Mouse (Mus musculus) forebrain, embryonic 11.5 days (tissue): ENCODE results near the gene Wdr19. TPM values are rescaled to one million over a fixed set of nuclear protein-coding genes. Genes with fewer than 3 reads are reported as not detected.
"Not testable (repeated sequence)": the region's sequence is repeated elsewhere in the genome, so short reads cannot be mapped to it uniquely, and the experiment has no call there.

Experiments used
- ATAC-seq: fragments of 200-750 bp; cut with Nextera tagmentation; replicated peaks from 2 replicates; pipeline ENCODE4 v1.8.0; 2017; ENCODE audit warnings: moderate TSS enrichment; ENCODE audit not compliant: low FRiP score
- DNase-seq: peaks from one replicate; pipeline ENCODE4 v3.0.0-alpha.2; 2017; ENCODE audit warnings: low spot score
- H3K27ac ChIP-seq: fragments of 300-500 bp; sonication (generic); 2 replicates; pipeline ENCODE4 v1.5.1; 2014; ENCODE audit warnings: low read depth, low read length
- H3K27me3 ChIP-seq: fragments of 300-500 bp; sonication (generic); 2 replicates; pipeline ENCODE4 v1.6.1; 2014; ENCODE audit warnings: mild to moderate bottlenecking, low read length, mixed read lengths; ENCODE audit not compliant: control insufficient read depth, insufficient read depth
- H3K36me3 ChIP-seq: fragments of 300-500 bp; sonication (generic); 2 replicates; pipeline ENCODE4 v1.6.1; 2014; ENCODE audit warnings: mild to moderate bottlenecking, low read length, moderate library complexity, mixed read lengths; ENCODE audit not compliant: control insufficient read depth, insufficient read depth
- H3K4me1 ChIP-seq: fragments of 300-500 bp; sonication (generic); replicated peaks from 2 replicates; pipeline ENCODE4 v1.6.1; 2014; ENCODE audit warnings: low read length, mixed read lengths; ENCODE audit not compliant: control insufficient read depth, insufficient read depth
- H3K4me2 ChIP-seq: fragments of 300-500 bp; sonication (generic); 2 replicates; pipeline ENCODE4 v1.6.1; 2014; ENCODE audit warnings: low read depth, mild to moderate bottlenecking, low read length, moderate library complexity, mixed read lengths; ENCODE audit not compliant: severe bottlenecking
- H3K4me3 ChIP-seq: fragments of 300-500 bp; sonication (generic); 2 replicates; pipeline ENCODE4 v1.5.1; 2014; ENCODE audit warnings: low read depth, low read length
- H3K9ac ChIP-seq: fragments of 300-500 bp; sonication (generic); 2 replicates; pipeline ENCODE4 v1.6.1; 2014; ENCODE audit warnings: low read length
- H3K9me3 ChIP-seq: fragments of 300-500 bp; sonication (generic); 2 replicates; pipeline ENCODE4 v1.6.1; 2016; ENCODE audit warnings: low read length, mixed read lengths; ENCODE audit not compliant: control insufficient read depth
- WGBS: fragments of 180-500 bp; shearing (Covaris S2); extraction: QIAGEN DNeasy Blood & Tissue Kit; methylation state at CpG from one replicate; pipeline ENCODE4 v1.1.7; 2014; 5-methylcytosine and 5-hydroxymethylcytosine counted together
- polyA plus RNA-seq: library from polyadenylated mRNA; unstranded; fragments of >200 nt; fragmentation: Nextera tagmentation; extraction: Ambion mirVana; gene quantifications from 2 replicates; pipeline ENCODE4 v1.2.1, GENCODE M21; 2014

Gene Wdr19
- polyA plus RNA-seq, 1 experiment from 2014 or later: 15.2 TPM

- WGBS: 93% methylated on average over 6 of the region's 6 CpGs
- DNase-seq (no peak), ATAC-seq (no peak)
- no peak overlapping the region for H3K4me2 ChIP-seq
- no peak overlapping the region for H3K4me3 ChIP-seq
- no peaks in the 10 kb centered on the region for H3K27me3 ChIP-seq
- H3K4me1 ChIP-seq: no peaks in the 10 kb centered on the region
- H3K9ac ChIP-seq: no peak overlapping the region
- peaks cover 3% of the 10 kb centered on the region for H3K36me3 ChIP-seq
- no peak overlapping the region for H3K27ac ChIP-seq
- H3K9me3 ChIP-seq: no peaks in the 10 kb centered on the region; the same call in 1 of the 2 replicates
Observed at GRCm38 (mm10) chr5:65279133-65279651, 79.7 kb downstream of the Wdr19 start.

GRCm38 (mm10) chr5:65281216-65281615 is 81.7 kb downstream of the Wdr19 start:
- no peak overlapping the region for H3K9ac ChIP-seq
- H3K36me3 ChIP-seq: peaks cover 8% of the 10 kb centered on the region
- no peaks in the 10 kb centered on the region; the same call in 1 of the 2 replicates for H3K9me3 ChIP-seq
- H3K27ac ChIP-seq: no peak overlapping the region
- H3K27me3 ChIP-seq: no peaks in the 10 kb centered on the region
- H3K4me1 ChIP-seq: no peaks in the 10 kb centered on the region
- WGBS: 98% methylated on average over 3 of the region's 3 CpGs
- DNase-seq (no peak), ATAC-seq (no peak)
- H3K4me2 ChIP-seq: no peak overlapping the region
- H3K4me3 ChIP-seq: no peak overlapping the region

GRCm38 (mm10) chr5:65284171-65284570 is 84.7 kb downstream of the Wdr19 start:
- no peak overlapping the region for H3K4me2 ChIP-seq
- 91% methylated on average over 3 of the region's 3 CpGs for WGBS
- ATAC-seq: no peak
- H3K9me3 ChIP-seq: no peaks in the 10 kb centered on the region; the same call in 1 of the 2 replicates
- H3K27me3 ChIP-seq: no peaks in the 10 kb centered on the region
- no peak overlapping the region for H3K4me3 ChIP-seq
- no peaks in the 10 kb centered on the region for H3K4me1 ChIP-seq
- H3K27ac ChIP-seq: no peak overlapping the region
- H3K36me3 ChIP-seq: peaks cover 8% of the 10 kb centered on the region
- H3K9ac ChIP-seq: no peak overlapping the region
- peak; percentile 63 for DNase-seq

- H3K36me3 ChIP-seq: peaks cover 10% of the 10 kb centered on the region
- H3K9ac ChIP-seq: no peak overlapping the region
- H3K27me3 ChIP-seq: no peaks in the 10 kb centered on the region
- no peak for ATAC-seq
- H3K4me2 ChIP-seq: no peak overlapping the region
- DNase-seq: no peak
- H3K4me3 ChIP-seq: no peak overlapping the region
- H3K4me1 ChIP-seq: no peaks in the 10 kb centered on the region
- H3K27ac ChIP-seq: no peak overlapping the region
- H3K9me3 ChIP-seq: no peaks in the 10 kb centered on the region; the same call in 1 of the 2 replicates
- WGBS: 91% methylated on average over 24 of the region's 24 CpGs
Observed at GRCm38 (mm10) chr5:65287751-65288701, 88.5 kb downstream of the Wdr19 start.

- not testable (repeated sequence) for H3K9me3 ChIP-seq, H3K9ac ChIP-seq
Observed at GRCm38 (mm10) chr5:65289009-65289408, 89.5 kb downstream of the Wdr19 start.

GRCm38 (mm10) chr5:65293627-65294026 is 94.1 kb downstream of the Wdr19 start:
- Histone ChIP-seq H3K9me3 (no peaks in the 10 kb centered on the region), H3K9ac (no peak overlapping the region), H3K4me1 (no peaks in the 10 kb centered on the region), H3K36me3 (peaks cover 7% of the 10 kb centered on the region; the same call in 1 of the 2 replicates), H3K4me3 (no peak overlapping the region), H3K4me2 (no peak overlapping the region), H3K27ac (no peak overlapping the region), H3K27me3 (no peaks in the 10 kb centered on the region)
- ATAC-seq (no peak), DNase-seq (no peak)
- 91% methylated on average over 6 of the region's 6 CpGs for WGBS

More at GRCm38 (mm10) chr5:65289009-65289408, 89.5 kb downstream of the Wdr19 start:
- not testable (repeated sequence) for H3K36me3 ChIP-seq, H3K4me1 ChIP-seq, H3K4me2 ChIP-seq, H3K27me3 ChIP-seq, DNase-seq, H3K27ac ChIP-seq, H3K4me3 ChIP-seq, ATAC-seq
- WGBS: 91% methylated on average over 8 of the region's 8 CpGs

GRCm38 (mm10) chr5:65294270-65294669 is 94.8 kb downstream of the Wdr19 start:
- ATAC-seq (no peak), DNase-seq (no peak)
- WGBS: 77% methylated on average over 2 of the region's 2 CpGs
- Histone ChIP-seq H3K36me3 (peaks cover 7% of the 10 kb centered on the region; the same call in 1 of the 2 replicates), H3K27ac (no peak overlapping the region), H3K9ac (no peak overlapping the region), H3K4me2 (no peak overlapping the region), H3K4me3 (no peak overlapping the region), H3K27me3 (no peaks in the 10 kb centered on the region), H3K9me3 (no peaks in the 10 kb centered on the region), H3K4me1 (no peaks in the 10 kb centered on the region)

- no peak overlapping the region for H3K4me3 ChIP-seq
- 87% methylated on average over 7 of the region's 7 CpGs for WGBS
- no peaks in the 10 kb centered on the region for H3K27me3 ChIP-seq
- H3K4me2 ChIP-seq: no peak overlapping the region
- no peaks in the 10 kb centered on the region for H3K9me3 ChIP-seq
- H3K4me1 ChIP-seq: no peaks in the 10 kb centered on the region
- peaks cover 3% of the 10 kb centered on the region; the same call in 1 of the 2 replicates for H3K36me3 ChIP-seq
- H3K9ac ChIP-seq: no peak overlapping the region
- DNase-seq: no peak
- no peak overlapping the region for H3K27ac ChIP-seq
- no peak for ATAC-seq
Observed at GRCm38 (mm10) chr5:65298167-65298950, 98.9 kb downstream of the Wdr19 start.
